Mouse (Mus musculus) urinary bladder, adult 2 months (tissue): Measurements from ENCODE around the gene Selenoo. TPM values are rescaled to one million over a fixed set of nuclear protein-coding genes. Genes with fewer than 3 reads are reported as not detected.

ENCODE experiments used
- DNase-seq: peaks from one replicate; pipeline ENCODE4 v3.0.0; 2022; ENCODE audit warnings: low spot score
- polyA plus RNA-seq: library from polyadenylated mRNA; depleted of rRNA; stranded (reverse); fragments of >200 nt; gene quantifications from 2 replicates; pipeline ENCODE4 v1.2.3, GENCODE M21; 2012; rRNA removed

Gene Selenoo
- polyA plus RNA-seq, 1 experiment = 27.2 TPM

GRCm38 (mm10) chr15:89148496-89149270 is 59.8 kb downstream of the Selenoo start:
- no peak for DNase-seq

GRCm38 (mm10) chr15:89149271-89150040 is 60.6 kb downstream of the Selenoo start, which contains the start of gene Mapk11:
TSS of gene Mapk11 (minus strand) at chr15:89149628.
- DNase-seq = no peak

Other genes with a start within 250 kb of the Selenoo start
- 11.7 and 12.4 TPM in 2 replicates for gene Pim3, start 226.9 kb upstream of the Selenoo start, polyA plus RNA-seq
- gene Ttll8, start 134.7 kb upstream of the Selenoo start, polyA plus RNA-seq = not detected in 2 replicates
- 0.01 TPM in 1 of 2 replicates, not detected in the other for gene Mlc1, start 110.1 kb upstream of the Selenoo start, polyA plus RNA-seq
- gene Mov10l1, start 106.2 kb upstream of the Selenoo start, polyA plus RNA-seq = 0.03 TPM in 1 of 2 replicates, not detected in the other
- 0.67 and 0.78 TPM in 2 replicates for gene Panx2, start 29.4 kb upstream of the Selenoo start, polyA plus RNA-seq
- gene Trabd, start 14.0 kb upstream of the Selenoo start, polyA plus RNA-seq = 33.3 and 36.9 TPM in 2 replicates
- gene Tubgcp6, start 34.0 kb downstream of the Selenoo start, polyA plus RNA-seq = 15.3 and 15.4 TPM in 2 replicates
- 27.2 and 36.4 TPM in 2 replicates for gene Hdac10, start 39.6 kb downstream of the Selenoo start, polyA plus RNA-seq
- gene Mapk12, start 51.6 kb downstream of the Selenoo start, polyA plus RNA-seq = 44.5 and 49.8 TPM in 2 replicates
- 6.6 and 7.5 TPM in 2 replicates for gene Mapk11, start 60.5 kb downstream of the Selenoo start, polyA plus RNA-seq
- gene Plxnb2, start 91.7 kb downstream of the Selenoo start, polyA plus RNA-seq = 171 and 187 TPM in 2 replicates
- gene Dennd6b, start 107.4 kb downstream of the Selenoo start, polyA plus RNA-seq = 16.0 and 23.8 TPM in 2 replicates
- 29.1 and 41.4 TPM in 2 replicates for gene Ppp6r2, start 122.5 kb downstream of the Selenoo start, polyA plus RNA-seq
- gene Sbf1, start 226.2 kb downstream of the Selenoo start, polyA plus RNA-seq = 85.7 and 112 TPM in 2 replicates
- not detected in 2 replicates for gene Adm2, start 233.6 kb downstream of the Selenoo start, polyA plus RNA-seq
- gene Miox, start 245.3 kb downstream of the Selenoo start, polyA plus RNA-seq = not detected in 2 replicates